Mouse (Mus musculus) limb, embryonic 13.5 days (tissue): ENCODE measurements around the gene Trp73. TPM values are rescaled to one million over a fixed set of nuclear protein-coding genes. Genes with fewer than 3 reads are reported as not detected.
A peak's percentile ranks its signal among the peaks of the same experiment; 100 is the strongest.

Experiments
- ATAC-seq: fragments of 200-750 bp; cut with Nextera tagmentation; 2 replicates; pipeline ENCODE4 v1.8.0; 2017; ENCODE audit warnings: low read depth, moderate number of reproducible peaks, moderate TSS enrichment; ENCODE audit not compliant: low FRiP score
- H3K27ac ChIP-seq: fragments of 300-500 bp; sonication (generic); 2 replicates; pipeline ENCODE4 v1.5.1; 2015; ENCODE audit warnings: inconsistent platforms, mild to moderate bottlenecking, moderate library complexity
- H3K27me3 ChIP-seq: fragments of 300-500 bp; sonication (generic); 2 replicates; pipeline ENCODE4 v1.6.1; 2015; ENCODE audit warnings: mild to moderate bottlenecking, inconsistent platforms
- H3K36me3 ChIP-seq: fragments of 300-500 bp; sonication (generic); 2 replicates; pipeline ENCODE4 v1.6.1; 2015; ENCODE audit warnings: inconsistent platforms, mild to moderate bottlenecking, moderate library complexity
- H3K4me1 ChIP-seq: fragments of 300-500 bp; sonication (generic); 2 replicates; pipeline ENCODE4 v1.6.1; 2015; ENCODE audit warnings: inconsistent platforms
- H3K4me2 ChIP-seq: fragments of 300-500 bp; sonication (generic); replicated peaks from 2 replicates; pipeline ENCODE4 v1.6.1; 2015; ENCODE audit warnings: inconsistent platforms, mild to moderate bottlenecking, moderate library complexity
- H3K4me3 ChIP-seq: fragments of 300-500 bp; sonication (generic); 2 replicates; pipeline ENCODE4 v1.5.1; 2015; ENCODE audit warnings: moderate library complexity, mild to moderate bottlenecking, inconsistent platforms
- H3K9ac ChIP-seq: fragments of 300-500 bp; sonication (generic); 2 replicates; pipeline ENCODE4 v1.6.1; 2015; ENCODE audit warnings: mild to moderate bottlenecking, inconsistent platforms
- H3K9me3 ChIP-seq: fragments of 300-500 bp; sonication (generic); 2 replicates; pipeline ENCODE4 v1.6.1; 2016; ENCODE audit warnings: inconsistent platforms
- WGBS: fragments of 180-500 bp; shearing (Covaris S2); methylation state at CpG from one replicate; pipeline ENCODE4 v1.1.7; 2015; 5-methylcytosine and 5-hydroxymethylcytosine counted together
- polyA plus RNA-seq: library from polyadenylated mRNA; unstranded; fragments of >200 nt; fragmentation: Nextera tagmentation; extraction: Ambion mirVana; gene quantifications from 2 replicates; pipeline ENCODE4 v1.2.1, GENCODE M21; 2015

Trp73 gene
- polyA plus RNA-seq, 1 experiment from 2014 or later = 1.7 TPM

GRCm38 (mm10) chr4:154163296-154163695, 23.3 kb upstream of the Trp73 start:
- no peak overlapping the region for H3K27ac ChIP-seq
- no peak overlapping the region for H3K4me2 ChIP-seq
- peaks cover 6% of the 10 kb centered on the region for H3K36me3 ChIP-seq
- no peaks in the 10 kb centered on the region for H3K9me3 ChIP-seq
- no peak for ATAC-seq
- no peak overlapping the region for H3K4me3 ChIP-seq
- WGBS = 12% methylated on average over 7 of the region's 7 CpGs
- H3K27me3 ChIP-seq = no peaks in the 10 kb centered on the region; the same call in 1 of the 2 replicates
- peaks cover 22% of the 10 kb centered on the region for H3K4me1 ChIP-seq
- H3K9ac ChIP-seq = no peak overlapping the region

DNA sequence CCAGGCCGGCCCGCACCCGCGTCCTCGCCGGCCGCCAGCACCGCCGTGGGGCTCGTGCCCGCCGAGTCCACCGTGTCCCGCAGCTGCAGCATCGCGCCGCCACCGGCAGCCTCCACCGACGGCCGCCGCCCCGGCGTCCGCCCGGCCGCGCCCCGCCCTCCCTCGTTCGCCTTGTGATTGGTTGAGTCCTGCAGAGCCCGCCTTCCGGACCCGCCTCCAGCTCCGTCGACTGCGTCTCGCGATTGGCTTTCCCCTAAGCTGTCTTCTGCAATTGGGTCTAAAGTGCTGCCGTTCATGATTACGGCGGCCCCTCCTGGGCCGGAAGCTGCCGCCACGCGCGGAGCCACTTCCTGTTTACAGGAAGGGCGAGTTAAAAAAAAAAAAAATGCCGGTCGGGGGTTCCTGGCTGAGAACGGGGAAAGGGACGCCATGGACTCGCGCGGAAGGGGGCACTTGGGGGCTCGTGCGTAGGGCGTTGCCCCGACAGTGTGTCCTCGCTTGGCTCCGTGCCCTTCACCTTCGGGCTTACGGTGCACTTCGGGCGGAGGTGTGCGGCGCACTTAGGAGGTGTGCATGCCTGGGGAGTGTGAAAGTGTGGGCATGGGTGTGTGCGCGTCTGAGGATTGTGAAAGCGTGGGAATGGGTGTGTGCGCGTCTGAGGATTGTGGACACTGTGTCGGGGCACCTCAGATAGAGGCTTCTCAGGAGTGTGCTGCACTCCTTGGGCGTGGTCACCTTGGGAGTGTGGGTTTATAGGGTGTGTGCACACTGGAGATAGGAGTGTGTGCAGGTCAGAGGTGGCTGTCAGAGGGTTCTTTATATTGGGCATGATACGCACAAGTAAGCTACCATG, 20.8 kb upstream of the Trp73 start, which contains the start of gene Tprgl:
Tprgl (minus strand) TSS at position 129 of the 853 bp plus-strand sequence.
- Histone ChIP-seq H3K27me3 (no peaks in the 10 kb centered on the region), H3K27ac (peak within 1 kb of the TSS; percentile 48; the same call in 1 of the 2 replicates)
- under 1% methylated on average over 72 of the region's 75 CpGs for WGBS

DNA sequence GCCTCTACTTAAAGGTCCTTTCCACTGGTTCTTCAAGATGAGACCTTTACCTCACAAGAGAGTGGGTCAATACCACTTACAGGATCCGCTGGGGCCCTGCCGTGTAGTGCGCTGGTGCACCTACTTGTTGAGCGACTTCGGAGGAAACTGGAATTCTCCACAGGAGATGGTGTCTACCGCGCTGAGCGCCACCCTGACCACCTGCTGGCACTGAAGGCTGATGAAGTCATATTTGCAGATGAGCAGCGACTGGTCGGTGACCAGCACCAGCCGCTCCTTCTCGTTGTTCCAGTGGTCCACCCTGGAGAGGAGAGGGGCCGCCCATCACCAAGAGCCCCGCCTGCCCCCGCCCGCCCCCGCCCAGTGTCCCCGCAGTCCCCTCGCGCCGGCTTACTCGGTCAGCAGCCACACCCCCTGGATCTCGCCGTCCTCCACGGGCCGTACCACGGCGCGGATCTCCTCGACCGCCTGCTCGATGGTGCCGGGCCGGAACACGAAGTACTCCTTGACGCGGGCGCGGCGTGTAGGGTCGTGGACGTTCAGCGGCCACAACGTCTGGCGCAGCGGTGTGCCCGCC, 20.0 kb upstream of the Trp73 start:
- 3% methylated on average over 47 of the region's 47 CpGs for WGBS
- Histone ChIP-seq H3K36me3 (peaks cover 39% of the 10 kb centered on the region), H3K27ac (peak overlapping the region; percentile 48; the same call in 1 of the 2 replicates), H3K4me2 (peak overlapping the region; percentile 86), H3K9me3 (no peaks in the 10 kb centered on the region), H3K4me3 (peak overlapping the region; percentile 89), H3K4me1 (peaks cover 22% of the 10 kb centered on the region), H3K27me3 (no peaks in the 10 kb centered on the region), H3K9ac (peak overlapping the region; percentile 83)
- peak; percentile 63 for ATAC-seq

More for the DNA sequence above, 20.8 kb upstream of the Trp73 start, which contains the start of gene Tprgl:
- peak within 1 kb of the TSS; percentile 83 for H3K9ac ChIP-seq
- H3K36me3 ChIP-seq = peaks cover 31% of the 10 kb centered on the region
- peak within 1 kb of the TSS; percentile 90 for H3K4me2 ChIP-seq
- peaks cover 22% of the 10 kb centered on the region for H3K4me1 ChIP-seq
- no peaks in the 10 kb centered on the region for H3K9me3 ChIP-seq
- H3K4me3 ChIP-seq = peak within 1 kb of the TSS; percentile 89
- ATAC-seq = peak; percentile 96

GRCm38 (mm10) chr4:154159002-154159401, 19.0 kb upstream of the Trp73 start:
- ATAC-seq = no peak
- H3K27ac ChIP-seq = no peak overlapping the region
- H3K4me1 ChIP-seq = peaks cover 22% of the 10 kb centered on the region
- peaks cover 49% of the 10 kb centered on the region for H3K36me3 ChIP-seq
- H3K4me3 ChIP-seq = peak overlapping the region; percentile 89; the same call in 1 of the 2 replicates
- whole genome bisulfite sequencing = 17% methylated on average over 6 of the region's 6 CpGs
- H3K4me2 ChIP-seq = peak overlapping the region; percentile 86
- H3K9me3 ChIP-seq = no peaks in the 10 kb centered on the region
- H3K27me3 ChIP-seq = no peaks in the 10 kb centered on the region
- no peak overlapping the region for H3K9ac ChIP-seq

GRCm38 (mm10) chr4:154157970-154158662, 18.1 kb upstream of the Trp73 start:
- H3K4me2 ChIP-seq = no peak overlapping the region
- H3K4me1 ChIP-seq = peaks cover 22% of the 10 kb centered on the region
- no peak for ATAC-seq
- H3K27me3 ChIP-seq = no peaks in the 10 kb centered on the region
- no peak overlapping the region for H3K27ac ChIP-seq
- WGBS = 92% methylated on average over 14 of the region's 14 CpGs
- no peak overlapping the region for H3K9ac ChIP-seq
- peaks cover 55% of the 10 kb centered on the region for H3K36me3 ChIP-seq
- H3K9me3 ChIP-seq = no peaks in the 10 kb centered on the region
- H3K4me3 ChIP-seq = no peak overlapping the region

GRCm38 (mm10) chr4:154156050-154156449, 16.0 kb upstream of the Trp73 start:
- H3K4me3 ChIP-seq = no peak overlapping the region
- no peak overlapping the region for H3K27ac ChIP-seq
- no peak overlapping the region for H3K9ac ChIP-seq
- peaks cover 76% of the 10 kb centered on the region for H3K36me3 ChIP-seq
- H3K27me3 ChIP-seq = no peaks in the 10 kb centered on the region
- ATAC-seq = no peak
- no peaks in the 10 kb centered on the region for H3K9me3 ChIP-seq
- WGBS = 82% methylated on average over 7 of the region's 7 CpGs
- H3K4me2 ChIP-seq = no peak overlapping the region
- peaks cover 15% of the 10 kb centered on the region for H3K4me1 ChIP-seq

DNA sequence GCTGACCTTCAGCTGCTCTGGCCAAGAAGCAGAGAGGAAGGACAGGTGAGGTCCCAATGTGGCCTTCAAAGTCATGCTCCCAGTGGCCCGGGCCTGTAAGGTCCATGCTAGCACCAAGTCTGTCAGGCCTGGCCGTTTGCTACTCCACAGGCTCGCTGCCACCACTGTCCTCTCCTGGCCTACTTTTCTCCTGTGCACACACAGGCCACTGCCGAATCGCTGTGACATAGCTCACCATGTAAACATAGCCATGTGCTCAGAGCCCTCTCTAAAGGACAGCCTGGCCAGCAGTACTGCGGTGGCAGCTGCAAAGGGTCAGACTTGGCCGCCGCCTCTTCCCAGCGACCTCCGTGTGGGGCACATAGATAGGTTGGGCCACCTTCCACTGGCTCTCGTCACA, 14.1 kb upstream of the Trp73 start:
- peaks cover 5% of the 10 kb centered on the region for H3K4me1 ChIP-seq
- no peaks in the 10 kb centered on the region for H3K27me3 ChIP-seq
- WGBS = 76% methylated on average over 11 of the region's 11 CpGs
- no peak overlapping the region for H3K4me2 ChIP-seq
- peaks cover 94% of the 10 kb centered on the region for H3K36me3 ChIP-seq
- no peak overlapping the region for H3K9ac ChIP-seq
- no peak overlapping the region for H3K4me3 ChIP-seq
- no peak overlapping the region for H3K27ac ChIP-seq
- no peak for ATAC-seq
- no peaks in the 10 kb centered on the region for H3K9me3 ChIP-seq

- WGBS = 82% methylated on average over 10 of the region's 10 CpGs
- no peak for ATAC-seq
- H3K9me3 ChIP-seq = no peaks in the 10 kb centered on the region
- no peak overlapping the region for H3K4me3 ChIP-seq
- peaks cover 49% of the 10 kb centered on the region for H3K36me3 ChIP-seq
- H3K4me2 ChIP-seq = no peak overlapping the region
- no peak overlapping the region for H3K9ac ChIP-seq
- peaks cover 15% of the 10 kb centered on the region for H3K4me1 ChIP-seq
- H3K27me3 ChIP-seq = peaks cover 6% of the 10 kb centered on the region
- no peak overlapping the region for H3K27ac ChIP-seq
Observed at GRCm38 (mm10) chr4:154146342-154146741, 6.3 kb upstream of the Trp73 start.

- Histone ChIP-seq H3K4me3 (no peak overlapping the region), H3K9me3 (no peaks in the 10 kb centered on the region), H3K4me1 (peaks cover 30% of the 10 kb centered on the region), H3K9ac (no peak overlapping the region), H3K36me3 (peaks cover 32% of the 10 kb centered on the region), H3K27ac (no peak overlapping the region), H3K4me2 (no peak overlapping the region), H3K27me3 (peaks cover 23% of the 10 kb centered on the region)
- no peak for ATAC-seq
- WGBS = 81% methylated on average over 3 of the region's 3 CpGs
Observed at GRCm38 (mm10) chr4:154144712-154145111, 4.7 kb upstream of the Trp73 start.

- Histone ChIP-seq H3K27me3 (peaks cover 45% of the 10 kb centered on the region), H3K36me3 (peaks cover 14% of the 10 kb centered on the region), H3K4me3 (peak within 1 kb of the TSS; percentile 76), H3K27ac (peak within 1 kb of the TSS; percentile 81), H3K9ac (peak within 1 kb of the TSS; percentile 81), H3K4me1 (peaks cover 36% of the 10 kb centered on the region), H3K4me2 (peak within 1 kb of the TSS; percentile 93), H3K9me3 (no peaks in the 10 kb centered on the region)
- ATAC-seq = peak; percentile 94
- 2% methylated on average over 49 of the region's 49 CpGs for WGBS
Observed at GRCm38 (mm10) chr4:154142211-154143040, 2.4 kb upstream of the Trp73 start, which contains the start of gene Wrap73. Wrap73 (plus strand) TSS chr4:154142372.
